Mouse (Mus musculus) adrenal gland, postnatal 10 days (tissue): ENCODE results near the gene Trank1. TPM values are rescaled to one million over a fixed set of nuclear protein-coding genes. Genes with fewer than 3 reads are reported as not detected.

ENCODE experiments used
- DNase-seq: peaks from one replicate; pipeline ENCODE4 v3.0.0; 2021; ENCODE audit warnings: mixed read lengths
- total RNA-seq, 2 experiments: library from RNA; stranded (reverse); gene quantifications; 2 replicates each; pipeline ENCODE4 v1.2.3; 2021

The Trank1 gene
- total RNA-seq, 2 experiments from 2014 or later = 44.7 to 51.7 TPM

- DNase-seq = no peak
These were observed 113.6 kb downstream of the Trank1 start for GRCm38 (mm10) chr9:111425113-111425512.

GRCm38 (mm10) chr9:111425952-111426351 lies 114.4 kb downstream of the Trank1 start:
- DNase-seq = no peak

GRCm38 (mm10) chr9:111427891-111428555 lies 116.5 kb downstream of the Trank1 start:
- DNase-seq = no peak

- DNase-seq = no peak
These were observed 117.3 kb downstream of the Trank1 start for GRCm38 (mm10) chr9:111428698-111429362.

- DNase-seq = no peak
These were observed 117.8 kb downstream of the Trank1 start for GRCm38 (mm10) chr9:111429363-111429750.

GRCm38 (mm10) chr9:111435429-111435828 lies 123.9 kb downstream of the Trank1 start:
- no peak for DNase-seq

GRCm38 (mm10) chr9:111438904-111439835 lies 127.6 kb downstream of the Trank1 start, which contains the start of gene Dclk3:
TSS of gene Dclk3 (plus strand) at chr9:111439081.
- peak; percentile 78 for DNase-seq

GRCm38 (mm10) chr9:111439836-111440201 lies 128.3 kb downstream of the Trank1 start:
- no peak for DNase-seq

- DNase-seq = no peak
These were observed 128.9 kb downstream of the Trank1 start for GRCm38 (mm10) chr9:111440446-111440845.

GRCm38 (mm10) chr9:111441151-111441550 lies 129.6 kb downstream of the Trank1 start:
- no peak for DNase-seq

Other genes with a start within 250 kb of the Trank1 start
- 10 to 100 TPM; 41.7 to 50.1 TPM for gene Lrrfip2, start 194.1 kb upstream of the Trank1 start, total RNA-seq
- gene Mlh1, start 39.9 kb upstream of the Trank1 start, total RNA-seq = 10 to 100 TPM; 16.3 to 29.2 TPM
- 10 to 100 TPM; 32.8 to 40.6 TPM for gene Epm2aip1, start 39.8 kb upstream of the Trank1 start, total RNA-seq
- gene Dclk3, start 127.3 kb downstream of the Trank1 start, total RNA-seq = 1 to 10 TPM; 1.3 to 1.7 TPM